Mouse (Mus musculus): Measurements from ENCODE around the gene Sdc3. TPM values are rescaled to one million over a fixed set of nuclear protein-coding genes. Genes with fewer than 3 reads are reported as not detected.
A peak's percentile ranks its signal among the peaks of the same experiment; 100 is the strongest.

Gene Sdc3
- polyA plus RNA-seq, 1 experiment from 2014 or later = 12.3 TPM

DNA sequence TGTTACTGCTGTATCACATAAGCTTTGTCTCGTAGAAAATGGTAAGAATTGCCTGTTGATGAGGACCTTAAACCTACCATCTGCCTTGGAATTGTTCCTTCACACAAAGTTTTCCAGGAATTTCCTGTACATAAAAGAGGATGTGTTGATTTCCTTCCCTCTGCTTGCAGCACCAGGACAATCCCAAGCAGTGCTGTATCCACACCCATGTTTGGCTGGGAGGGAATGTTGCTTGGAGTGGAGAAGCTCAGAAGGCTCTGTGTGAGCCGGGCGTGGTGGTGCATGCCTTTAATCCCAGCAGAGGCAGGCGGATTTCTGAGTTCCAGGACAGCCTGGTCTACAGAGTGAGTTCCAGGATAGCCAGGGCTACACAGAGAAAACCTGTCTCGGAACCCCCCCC lies 30.5 kb upstream of the Sdc3 start:
- Histone ChIP-seq H3K27ac (ENCODE audit: low read length) (no peak overlapping the region), H3K4me2 (ENCODE audit: low read depth, low read length) (no peak overlapping the region), H3K4me1 (ENCODE audit: control insufficient read depth, low read depth, low read length) (no peaks in the 10 kb centered on the region), H3K27me3 (ENCODE audit: control insufficient read depth, insufficient read depth, low read depth, low read length) (no peaks in the 10 kb centered on the region), H3K9me3 (replicated peaks; ENCODE audit: control insufficient read depth, low read length) (no peaks in the 10 kb centered on the region), H3K36me3 (ENCODE audit: control insufficient read depth, insufficient read depth) (peaks cover 86% of the 10 kb centered on the region), H3K4me3 (ENCODE audit: low read depth, low read length) (no peak overlapping the region), H3K9ac (ENCODE audit: low read depth, low read length) (no peak overlapping the region)
- 77% methylated on average over 5 of the region's 5 CpGs for WGBS (ENCODE audit: insufficient replicate concordance)
- ATAC-seq (ENCODE audit: low read depth) = 0 out of 2 replicates have a peak, but pooled peaks have one; percentile 27

DNA sequence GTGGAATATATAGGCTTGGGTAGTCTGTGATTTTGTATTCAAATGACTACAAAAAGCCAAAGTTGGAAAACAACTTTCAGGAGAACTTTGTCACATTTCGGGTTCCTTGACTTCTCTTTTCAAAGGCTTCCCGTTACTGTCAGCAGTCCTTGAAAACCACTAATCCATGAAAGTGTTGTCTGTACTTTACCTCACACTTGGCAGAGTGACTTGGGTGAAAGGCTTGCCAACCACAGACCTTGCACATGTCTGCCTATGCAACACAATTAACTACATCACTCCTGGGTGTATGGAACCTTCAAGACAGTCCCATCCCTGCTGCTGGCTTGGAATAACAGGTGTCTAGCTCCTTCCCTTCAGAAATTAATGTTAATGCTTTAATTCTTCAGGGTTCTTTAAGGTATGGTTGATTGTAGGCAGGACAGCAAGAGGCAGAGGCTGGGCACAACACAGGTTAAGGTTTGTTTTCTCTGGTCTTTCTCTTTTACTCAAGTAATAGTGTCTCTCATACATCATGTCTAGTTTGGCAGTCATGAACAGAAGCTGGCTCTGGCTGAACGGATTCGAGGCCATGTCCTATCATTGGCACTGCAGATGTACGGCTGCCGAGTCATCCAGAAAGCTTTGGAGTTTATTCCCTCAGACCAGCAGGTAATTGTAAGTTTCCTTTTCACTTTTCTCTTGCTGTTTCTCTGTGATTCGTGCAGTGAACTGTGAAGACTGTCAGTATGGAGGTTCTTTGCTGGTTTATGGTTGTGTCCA lies 26.8 kb upstream of the Sdc3 start:
- Histone ChIP-seq H3K4me1 (ENCODE audit: control insufficient read depth, low read depth, low read length) (no peaks in the 10 kb centered on the region), H3K9me3 (replicated peaks; ENCODE audit: control insufficient read depth, low read length) (no peaks in the 10 kb centered on the region), H3K9ac (ENCODE audit: low read depth, low read length) (no peak overlapping the region), H3K27me3 (ENCODE audit: control insufficient read depth, insufficient read depth, low read depth, low read length) (no peaks in the 10 kb centered on the region), H3K4me2 (ENCODE audit: low read depth, low read length) (no peak overlapping the region), H3K4me3 (ENCODE audit: low read depth, low read length) (no peak overlapping the region), H3K27ac (ENCODE audit: low read length) (no peak overlapping the region), H3K36me3 (ENCODE audit: control insufficient read depth, insufficient read depth) (peaks cover 83% of the 10 kb centered on the region)
- WGBS (ENCODE audit: insufficient replicate concordance) = 78% methylated on average over 7 of the region's 7 CpGs
- ATAC-seq (ENCODE audit: low read depth) = no peak

DNA sequence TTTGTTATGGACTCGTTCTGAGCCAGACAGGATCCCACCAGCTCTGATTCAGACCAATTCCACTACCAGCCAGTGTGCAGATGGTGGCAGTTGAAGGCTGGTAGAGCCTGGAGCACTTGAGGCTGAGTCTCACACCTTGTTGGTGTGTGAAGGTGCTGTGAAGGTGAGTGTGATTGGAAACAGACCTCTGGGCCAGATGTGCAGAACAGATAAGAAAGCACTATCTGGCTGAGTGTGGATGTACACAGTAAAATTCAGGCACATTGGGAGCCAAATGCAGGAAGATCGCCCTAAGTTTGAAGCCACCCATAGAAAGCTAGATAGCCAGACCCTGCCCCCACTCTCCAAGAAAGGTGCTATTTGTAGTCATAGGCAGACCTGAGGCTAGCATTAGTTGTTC lies 25.9 kb upstream of the Sdc3 start:
- no peaks in the 10 kb centered on the region for H3K9me3 ChIP-seq (replicated peaks; ENCODE audit: control insufficient read depth, low read length)
- no peaks in the 10 kb centered on the region for H3K4me1 ChIP-seq (ENCODE audit: control insufficient read depth, low read depth, low read length)
- H3K27ac ChIP-seq (ENCODE audit: low read length) = no peak overlapping the region
- ATAC-seq (ENCODE audit: low read depth) = no peak
- no peak overlapping the region for H3K9ac ChIP-seq (ENCODE audit: low read depth, low read length)
- peaks cover 81% of the 10 kb centered on the region for H3K36me3 ChIP-seq (ENCODE audit: control insufficient read depth, insufficient read depth)
- H3K27me3 ChIP-seq (ENCODE audit: control insufficient read depth, insufficient read depth, low read depth, low read length) = no peaks in the 10 kb centered on the region
- 69% methylated on average over 1 of the region's 2 CpGs for WGBS (ENCODE audit: insufficient replicate concordance)
- no peak overlapping the region for H3K4me2 ChIP-seq (ENCODE audit: low read depth, low read length)
- no peak overlapping the region for H3K4me3 ChIP-seq (ENCODE audit: low read depth, low read length)

- Histone ChIP-seq H3K9me3 (replicated peaks; ENCODE audit: control insufficient read depth, low read length) (no peaks in the 10 kb centered on the region), H3K36me3 (ENCODE audit: control insufficient read depth, insufficient read depth) (peaks cover 81% of the 10 kb centered on the region), H3K9ac (ENCODE audit: low read depth, low read length) (no peak overlapping the region), H3K4me1 (ENCODE audit: control insufficient read depth, low read depth, low read length) (no peaks in the 10 kb centered on the region), H3K4me2 (ENCODE audit: low read depth, low read length) (no peak overlapping the region), H3K27ac (ENCODE audit: low read length) (no peak overlapping the region), H3K4me3 (ENCODE audit: low read depth, low read length) (no peak overlapping the region), H3K27me3 (ENCODE audit: control insufficient read depth, insufficient read depth, low read depth, low read length) (no peaks in the 10 kb centered on the region)
- ATAC-seq (ENCODE audit: low read depth) = no peak
- 86% methylated on average over 4 of the region's 4 CpGs for WGBS (ENCODE audit: insufficient replicate concordance)
Observed at GRCm38 (mm10) chr4:130766926-130767325, 25.4 kb upstream of the Sdc3 start.

DNA sequence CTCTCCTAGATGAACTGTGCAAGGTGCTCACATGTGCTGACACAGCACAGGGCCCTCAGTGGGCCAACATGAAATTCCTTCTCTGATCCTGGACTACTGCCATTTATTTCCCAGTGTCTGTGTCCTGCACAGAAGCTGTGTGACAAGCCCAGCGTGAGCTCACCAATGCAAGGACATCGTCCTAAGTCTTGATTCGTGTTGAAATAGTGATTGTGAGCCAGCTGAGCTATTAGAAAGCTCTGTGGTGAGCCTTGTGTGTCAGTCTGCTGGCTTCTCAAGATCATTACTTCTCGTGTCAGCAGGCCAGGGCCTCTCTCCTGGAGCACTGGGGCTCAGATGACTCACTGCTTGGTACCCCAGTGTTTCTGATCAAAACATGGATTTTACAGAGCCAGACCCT lies 18.4 kb upstream of the Sdc3 start:
- Histone ChIP-seq H3K27me3 (ENCODE audit: control insufficient read depth, insufficient read depth, low read depth, low read length) (no peaks in the 10 kb centered on the region), H3K9me3 (replicated peaks; ENCODE audit: control insufficient read depth, low read length) (no peaks in the 10 kb centered on the region), H3K36me3 (ENCODE audit: control insufficient read depth, insufficient read depth) (peaks cover 75% of the 10 kb centered on the region), H3K4me1 (ENCODE audit: control insufficient read depth, low read depth, low read length) (no peaks in the 10 kb centered on the region), H3K4me2 (ENCODE audit: low read depth, low read length) (no peak overlapping the region), H3K4me3 (ENCODE audit: low read depth, low read length) (no peak overlapping the region), H3K9ac (ENCODE audit: low read depth, low read length) (no peak overlapping the region), H3K27ac (ENCODE audit: low read length) (no peak overlapping the region)
- no peak for ATAC-seq (ENCODE audit: low read depth)
- 85% methylated on average over 4 of the region's 4 CpGs for WGBS (ENCODE audit: insufficient replicate concordance)

GRCm38 (mm10) chr4:130774822-130775221 lies 17.5 kb upstream of the Sdc3 start:
- Histone ChIP-seq H3K27ac (ENCODE audit: low read length) (no peak overlapping the region), H3K9ac (ENCODE audit: low read depth, low read length) (no peak overlapping the region), H3K4me2 (ENCODE audit: low read depth, low read length) (no peak overlapping the region), H3K27me3 (ENCODE audit: control insufficient read depth, insufficient read depth, low read depth, low read length) (no peaks in the 10 kb centered on the region), H3K4me3 (ENCODE audit: low read depth, low read length) (no peak overlapping the region), H3K9me3 (replicated peaks; ENCODE audit: control insufficient read depth, low read length) (no peaks in the 10 kb centered on the region), H3K4me1 (ENCODE audit: control insufficient read depth, low read depth, low read length) (no peaks in the 10 kb centered on the region), H3K36me3 (ENCODE audit: control insufficient read depth, insufficient read depth) (peaks cover 84% of the 10 kb centered on the region)
- 91% methylated on average over 4 of the region's 4 CpGs for WGBS (ENCODE audit: insufficient replicate concordance)
- no peak for ATAC-seq (ENCODE audit: low read depth)

GRCm38 (mm10) chr4:130777647-130778046 lies 14.7 kb upstream of the Sdc3 start:
- Histone ChIP-seq H3K4me3 (ENCODE audit: low read depth, low read length) (no peak overlapping the region), H3K9me3 (replicated peaks; ENCODE audit: control insufficient read depth, low read length) (no peaks in the 10 kb centered on the region), H3K4me2 (ENCODE audit: low read depth, low read length) (no peak overlapping the region), H3K27ac (ENCODE audit: low read length) (no peak overlapping the region), H3K4me1 (ENCODE audit: control insufficient read depth, low read depth, low read length) (no peaks in the 10 kb centered on the region), H3K9ac (ENCODE audit: low read depth, low read length) (no peak overlapping the region), H3K27me3 (ENCODE audit: control insufficient read depth, insufficient read depth, low read depth, low read length) (no peaks in the 10 kb centered on the region), H3K36me3 (ENCODE audit: control insufficient read depth, insufficient read depth) (peaks cover 69% of the 10 kb centered on the region)
- ATAC-seq (ENCODE audit: low read depth) = no peak
- WGBS (ENCODE audit: insufficient replicate concordance) = 75% methylated on average over 10 of the region's 10 CpGs

- no peak overlapping the region for H3K4me2 ChIP-seq (ENCODE audit: low read depth, low read length)
- H3K9me3 ChIP-seq (replicated peaks; ENCODE audit: control insufficient read depth, low read length) = no peaks in the 10 kb centered on the region
- H3K27me3 ChIP-seq (ENCODE audit: control insufficient read depth, insufficient read depth, low read depth, low read length) = no peaks in the 10 kb centered on the region
- WGBS (ENCODE audit: insufficient replicate concordance) = 85% methylated on average over 3 of the region's 3 CpGs
- H3K4me1 ChIP-seq (ENCODE audit: control insufficient read depth, low read depth, low read length) = no peaks in the 10 kb centered on the region
- no peak for ATAC-seq (ENCODE audit: low read depth)
- H3K36me3 ChIP-seq (ENCODE audit: control insufficient read depth, insufficient read depth) = peaks cover 55% of the 10 kb centered on the region
- H3K4me3 ChIP-seq (ENCODE audit: low read depth, low read length) = no peak overlapping the region
- H3K27ac ChIP-seq (ENCODE audit: low read length) = no peak overlapping the region
- H3K9ac ChIP-seq (ENCODE audit: low read depth, low read length) = no peak overlapping the region
Observed at GRCm38 (mm10) chr4:130779037-130779436, 13.3 kb upstream of the Sdc3 start.

DNA sequence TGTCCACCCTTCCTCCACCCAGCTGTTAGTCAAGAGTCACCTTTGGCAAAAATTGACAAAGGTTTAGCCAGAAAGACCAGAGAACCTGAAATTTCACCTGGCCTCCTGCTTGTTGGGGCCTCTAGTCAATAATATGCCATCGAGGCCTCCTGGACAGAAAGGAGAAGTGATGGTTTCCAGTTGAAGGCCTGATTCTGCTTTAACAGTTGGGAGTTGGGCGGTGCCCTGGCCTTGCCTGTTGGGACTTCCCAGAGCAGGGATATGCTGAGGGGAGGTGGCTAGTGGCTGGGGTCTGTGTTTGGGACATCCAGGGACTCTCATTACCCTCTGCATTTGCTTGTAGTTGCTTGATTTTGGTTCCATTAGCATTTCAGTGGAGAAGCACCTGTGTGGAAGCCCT lies 9.8 kb upstream of the Sdc3 start:
- Histone ChIP-seq H3K9me3 (replicated peaks; ENCODE audit: control insufficient read depth, low read length) (no peaks in the 10 kb centered on the region), H3K4me3 (ENCODE audit: low read depth, low read length) (no peak overlapping the region), H3K27me3 (ENCODE audit: control insufficient read depth, insufficient read depth, low read depth, low read length) (no peaks in the 10 kb centered on the region), H3K9ac (ENCODE audit: low read depth, low read length) (no peak overlapping the region), H3K4me1 (ENCODE audit: control insufficient read depth, low read depth, low read length) (no peaks in the 10 kb centered on the region), H3K27ac (ENCODE audit: low read length) (0 out of 2 replicates have a peak overlapping the region, but pooled peaks have one; percentile 4), H3K4me2 (ENCODE audit: low read depth, low read length) (no peak overlapping the region), H3K36me3 (ENCODE audit: control insufficient read depth, insufficient read depth) (peaks cover 28% of the 10 kb centered on the region)
- no peak for ATAC-seq (ENCODE audit: low read depth)
- WGBS (ENCODE audit: insufficient replicate concordance) = 54% methylated on average over 2 of the region's 2 CpGs
